Mouse (Mus musculus) naive thymus-derived CD4-positive, alpha-beta T cell, adult 5 months (primary cell): ENCODE results near the gene 1110002E22Rik. TPM values are rescaled to one million over a fixed set of nuclear protein-coding genes. Genes with fewer than 3 reads are reported as not detected.

Experiments
- polyA plus RNA-seq: library from polyadenylated mRNA; unstranded; fragments of 100-300 nt; shearing (Covaris generic); gene quantifications from one replicate; pipeline ENCODE4 v1.2.1, GENCODE M21; 2017

The 1110002E22Rik gene
- polyA plus RNA-seq: not detected

GRCm38 (mm10) chr3:138064732-138065645 lies at the start of gene 1110002E22Rik:
Gene 1110002E22Rik (plus strand): TSS chr3:138065052.

DNA sequence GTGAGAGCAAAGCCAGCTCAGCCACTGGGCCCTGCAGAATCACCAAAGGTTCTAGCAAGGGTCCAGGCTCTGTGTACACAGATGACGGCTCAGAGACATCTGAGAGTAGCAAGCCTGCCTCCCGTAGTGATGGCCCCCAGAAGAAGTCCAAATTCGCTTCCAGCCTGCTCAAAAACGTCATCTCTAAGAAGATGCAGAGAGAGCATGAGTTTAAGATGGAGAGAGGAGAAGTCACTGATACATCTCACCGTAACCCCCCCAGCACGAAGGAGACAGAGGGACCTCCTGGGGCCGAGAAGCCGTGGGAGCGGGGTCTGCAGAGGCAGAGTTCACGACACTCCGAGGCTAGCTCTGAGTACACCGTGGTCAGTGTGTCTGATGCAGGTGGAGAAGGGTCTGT lies 2.4 kb downstream of the 1110002E22Rik start, which contains the start of gene Gm5105:
Gene Gm5105 (minus strand): TSS at position 101 of the 400 bp plus-strand sequence.

Other genes with a start within 250 kb of the 1110002E22Rik start
- gene H2afz, start 200.6 kb upstream of the 1110002E22Rik start, polyA plus RNA-seq: 854 TPM
- 5.5 TPM for gene Dnajb14, start 197.4 kb upstream of the 1110002E22Rik start, polyA plus RNA-seq
- gene Lamtor3, start 146.5 kb upstream of the 1110002E22Rik start, polyA plus RNA-seq: 58.7 TPM
- 70.9 TPM for gene Dapp1, start 83.5 kb upstream of the 1110002E22Rik start, polyA plus RNA-seq
- not detected for gene Gm5105, start 2.3 kb downstream of the 1110002E22Rik start, polyA plus RNA-seq
- gene Trmt10a, start 78.4 kb downstream of the 1110002E22Rik start, polyA plus RNA-seq: 7.0 TPM
- 6.5 TPM for gene Mttp, start 79.9 kb downstream of the 1110002E22Rik start, polyA plus RNA-seq
- not detected for gene 4930579F01Rik, start 128.8 kb downstream of the 1110002E22Rik start, polyA plus RNA-seq
- gene Adh7, start 152.7 kb downstream of the 1110002E22Rik start, polyA plus RNA-seq: not detected
- gene Adh1, start 195.9 kb downstream of the 1110002E22Rik start, polyA plus RNA-seq: 19.3 TPM
- not detected for gene Adh6a, start 248.2 kb downstream of the 1110002E22Rik start, polyA plus RNA-seq